Mouse (Mus musculus): Measurements from ENCODE around the gene Cyp17a1. TPM values are rescaled to one million over a fixed set of nuclear protein-coding genes. Genes with fewer than 3 reads are reported as not detected.

Cyp17a1 gene
- polyA plus RNA-seq, 1 experiment from 2014 or later, result not detected

- no peaks in the 10 kb centered on the region for H3K9me3 ChIP-seq (ENCODE audit: control insufficient read depth, low read length)
- no peaks in the 10 kb centered on the region for H3K4me1 ChIP-seq (replicated peaks; ENCODE audit: control insufficient read depth, insufficient read depth, low read length)
- H3K27me3 ChIP-seq (replicated peaks; ENCODE audit: control insufficient read depth, insufficient read depth, low read length), result no peaks in the 10 kb centered on the region
- ATAC-seq (replicated peaks; ENCODE audit: low FRiP score, low TSS enrichment, low read depth) (no peak), DNase-seq (ENCODE audit: low spot score) (no peak)
- H3K9ac ChIP-seq (ENCODE audit: low read length), result no peak overlapping the region
- no peak overlapping the region for H3K4me2 ChIP-seq (ENCODE audit: low read length)
- H3K36me3 ChIP-seq (ENCODE audit: control insufficient read depth, insufficient read depth, low read length), result no peaks in the 10 kb centered on the region
- no peak overlapping the region for H3K27ac ChIP-seq (ENCODE audit: low read depth)
- no peak overlapping the region for H3K4me3 ChIP-seq (ENCODE audit: low read depth, low read length)
- 59% methylated on average over 7 of the region's 7 CpGs for WGBS
Observed at GRCm38 (mm10) chr19:46665474-46665873, 7.5 kb downstream of the Cyp17a1 start.

- Histone ChIP-seq H3K9ac (ENCODE audit: low read length) (no peak overlapping the region), H3K36me3 (ENCODE audit: control insufficient read depth, insufficient read depth, low read length) (no peaks in the 10 kb centered on the region), H3K4me2 (ENCODE audit: low read length) (no peak overlapping the region), H3K9me3 (ENCODE audit: control insufficient read depth, low read length) (no peaks in the 10 kb centered on the region), H3K4me3 (ENCODE audit: low read depth, low read length) (no peak overlapping the region), H3K27ac (ENCODE audit: low read depth) (no peak overlapping the region), H3K4me1 (replicated peaks; ENCODE audit: control insufficient read depth, insufficient read depth, low read length) (no peaks in the 10 kb centered on the region), H3K27me3 (replicated peaks; ENCODE audit: control insufficient read depth, insufficient read depth, low read length) (no peaks in the 10 kb centered on the region)
- no peak for ATAC-seq (replicated peaks; ENCODE audit: low FRiP score, low TSS enrichment, low read depth)
- no peak for DNase-seq (ENCODE audit: low spot score)
- WGBS, result 86% methylated on average over 6 of the region's 6 CpGs
Observed at GRCm38 (mm10) chr19:46662784-46663183, 10.2 kb downstream of the Cyp17a1 start.

GRCm38 (mm10) chr19:46662214-46662613, 10.8 kb downstream of the Cyp17a1 start:
- Histone ChIP-seq H3K27ac (ENCODE audit: low read depth) (no peak overlapping the region), H3K27me3 (replicated peaks; ENCODE audit: control insufficient read depth, insufficient read depth, low read length) (no peaks in the 10 kb centered on the region), H3K4me1 (replicated peaks; ENCODE audit: control insufficient read depth, insufficient read depth, low read length) (no peaks in the 10 kb centered on the region), H3K4me3 (ENCODE audit: low read depth, low read length) (no peak overlapping the region), H3K36me3 (ENCODE audit: control insufficient read depth, insufficient read depth, low read length) (no peaks in the 10 kb centered on the region), H3K4me2 (ENCODE audit: low read length) (no peak overlapping the region), H3K9me3 (ENCODE audit: control insufficient read depth, low read length) (no peaks in the 10 kb centered on the region), H3K9ac (ENCODE audit: low read length) (no peak overlapping the region)
- DNase-seq (ENCODE audit: low spot score) (no peak), ATAC-seq (replicated peaks; ENCODE audit: low FRiP score, low TSS enrichment, low read depth) (no peak)
- WGBS, result 72% methylated on average over 8 of the region's 8 CpGs

DNA sequence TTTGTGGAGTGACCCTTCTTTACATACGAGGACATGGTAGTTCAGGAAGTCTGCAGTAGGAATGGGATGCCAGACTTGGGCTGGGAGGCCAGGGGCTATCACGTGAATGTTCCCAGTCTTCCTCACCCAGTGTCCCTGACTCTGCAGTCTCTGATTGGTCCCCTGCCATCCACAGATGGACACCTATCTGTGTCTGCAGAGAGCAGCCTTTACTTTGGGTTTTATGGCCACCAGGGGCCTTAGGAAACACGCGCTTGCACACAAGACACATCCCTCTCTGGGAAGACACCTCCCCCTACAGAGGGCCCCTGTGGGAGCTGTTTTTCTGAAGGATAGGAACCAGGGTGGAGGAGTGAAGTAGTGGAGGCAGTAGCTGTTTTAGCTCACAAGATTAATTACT, 11.5 kb downstream of the Cyp17a1 start:
- WGBS, result 38% methylated on average over 4 of the region's 4 CpGs
- no peak overlapping the region for H3K4me2 ChIP-seq (ENCODE audit: low read length)
- no peak overlapping the region for H3K27ac ChIP-seq (ENCODE audit: low read depth)
- no peaks in the 10 kb centered on the region for H3K4me1 ChIP-seq (replicated peaks; ENCODE audit: control insufficient read depth, insufficient read depth, low read length)
- DNase-seq (ENCODE audit: low spot score) (no peak), ATAC-seq (replicated peaks; ENCODE audit: low FRiP score, low TSS enrichment, low read depth) (0 out of 2 replicates have a peak, but pooled peaks have one; percentile 32)
- H3K4me3 ChIP-seq (ENCODE audit: low read depth, low read length), result no peak overlapping the region
- H3K27me3 ChIP-seq (replicated peaks; ENCODE audit: control insufficient read depth, insufficient read depth, low read length), result no peaks in the 10 kb centered on the region
- peaks cover 5% of the 10 kb centered on the region for H3K36me3 ChIP-seq (ENCODE audit: control insufficient read depth, insufficient read depth, low read length)
- no peak overlapping the region for H3K9ac ChIP-seq (ENCODE audit: low read length)
- H3K9me3 ChIP-seq (ENCODE audit: control insufficient read depth, low read length), result no peaks in the 10 kb centered on the region

GRCm38 (mm10) chr19:46658851-46659250, 14.1 kb downstream of the Cyp17a1 start:
- Histone ChIP-seq H3K9ac (ENCODE audit: low read length) (no peak overlapping the region), H3K27me3 (replicated peaks; ENCODE audit: control insufficient read depth, insufficient read depth, low read length) (no peaks in the 10 kb centered on the region), H3K27ac (ENCODE audit: low read depth) (no peak overlapping the region), H3K36me3 (ENCODE audit: control insufficient read depth, insufficient read depth, low read length) (peaks cover 32% of the 10 kb centered on the region), H3K4me2 (ENCODE audit: low read length) (no peak overlapping the region), H3K9me3 (ENCODE audit: control insufficient read depth, low read length) (no peaks in the 10 kb centered on the region), H3K4me3 (ENCODE audit: low read depth, low read length) (no peak overlapping the region), H3K4me1 (replicated peaks; ENCODE audit: control insufficient read depth, insufficient read depth, low read length) (no peaks in the 10 kb centered on the region)
- ATAC-seq (replicated peaks; ENCODE audit: low FRiP score, low TSS enrichment, low read depth) (no peak), DNase-seq (ENCODE audit: low spot score) (no peak)
- 74% methylated on average over 9 of the region's 9 CpGs for WGBS

GRCm38 (mm10) chr19:46658348-46658747, 14.6 kb downstream of the Cyp17a1 start:
- Histone ChIP-seq H3K4me1 (replicated peaks; ENCODE audit: control insufficient read depth, insufficient read depth, low read length) (no peaks in the 10 kb centered on the region), H3K27me3 (replicated peaks; ENCODE audit: control insufficient read depth, insufficient read depth, low read length) (no peaks in the 10 kb centered on the region), H3K4me3 (ENCODE audit: low read depth, low read length) (no peak overlapping the region), H3K27ac (ENCODE audit: low read depth) (no peak overlapping the region), H3K4me2 (ENCODE audit: low read length) (no peak overlapping the region), H3K36me3 (ENCODE audit: control insufficient read depth, insufficient read depth, low read length) (peaks cover 37% of the 10 kb centered on the region), H3K9me3 (ENCODE audit: control insufficient read depth, low read length) (no peaks in the 10 kb centered on the region), H3K9ac (ENCODE audit: low read length) (no peak overlapping the region)
- ATAC-seq (replicated peaks; ENCODE audit: low FRiP score, low TSS enrichment, low read depth) (no peak), DNase-seq (ENCODE audit: low spot score) (no peak)
- 91% methylated on average over 7 of the region's 7 CpGs for WGBS

DNA sequence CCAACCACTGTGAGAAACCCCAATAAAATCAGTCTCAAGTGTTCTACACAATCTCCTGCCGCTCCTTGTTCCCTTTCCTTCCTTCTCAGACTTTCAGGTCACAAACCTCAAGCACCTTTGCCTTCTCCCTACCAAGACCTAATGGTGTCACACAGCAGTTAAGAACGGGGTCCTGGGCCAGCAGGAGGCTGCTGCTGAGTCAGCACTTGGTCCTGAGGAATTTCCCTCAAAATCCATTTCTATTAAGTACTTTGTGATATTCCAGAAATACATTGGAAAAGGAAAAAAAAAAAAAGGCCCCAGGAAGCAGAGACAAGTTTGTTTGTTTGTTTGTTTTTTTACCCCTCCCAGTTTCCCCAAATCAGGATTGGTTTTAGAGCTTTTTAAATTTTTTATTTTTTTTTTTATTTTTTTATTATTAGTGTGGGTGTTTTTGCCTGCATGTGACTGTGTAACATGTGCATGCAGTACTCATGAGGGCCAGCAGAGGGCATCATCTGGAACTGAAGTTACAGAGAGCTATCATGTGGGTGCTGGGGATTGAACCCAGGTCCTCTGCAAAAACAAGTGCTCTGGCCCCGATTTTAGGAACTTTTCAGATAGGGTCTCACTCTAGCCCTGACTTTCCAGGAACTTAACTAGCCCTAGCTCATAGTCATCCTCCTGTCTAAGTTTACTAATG, 15.5 kb downstream of the Cyp17a1 start:
- DNase-seq (ENCODE audit: low spot score), result no peak
- WGBS, result 92% methylated on average over 3 of the region's 3 CpGs
- no peak for ATAC-seq (replicated peaks; ENCODE audit: low FRiP score, low TSS enrichment, low read depth)

DNA sequence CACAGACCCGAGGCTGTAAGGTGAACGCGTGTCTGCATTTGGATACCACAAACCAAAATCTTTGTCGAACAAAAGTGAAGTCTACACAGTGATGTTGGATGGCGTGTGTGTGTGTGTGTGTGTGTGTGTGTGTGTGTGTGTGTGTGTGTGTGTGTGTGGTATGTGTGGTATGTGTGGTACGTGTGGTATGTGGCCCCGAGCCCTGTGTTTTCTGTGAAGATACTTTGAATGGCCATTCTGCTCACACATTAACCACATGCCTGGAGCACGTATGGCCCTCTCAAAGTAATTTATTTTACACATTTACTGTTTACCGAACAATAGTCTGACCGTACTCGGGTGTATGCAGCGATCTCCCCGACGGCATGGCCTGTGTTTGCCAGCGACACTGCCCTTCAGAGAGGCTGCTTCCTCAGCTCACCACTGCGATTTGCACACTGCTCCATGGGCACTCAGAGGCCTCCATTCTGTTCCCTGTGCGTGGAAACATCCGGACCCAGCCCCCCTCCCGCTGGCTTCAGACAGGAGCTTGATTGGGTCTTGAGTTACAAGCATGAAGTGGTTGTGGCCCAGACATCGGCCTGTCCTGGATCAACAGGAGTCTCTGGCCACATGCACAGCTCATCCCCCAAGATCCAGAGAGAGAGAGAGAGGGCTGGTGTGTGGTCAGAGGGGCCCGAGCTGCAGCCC, 16.7 kb downstream of the Cyp17a1 start:
- ATAC-seq (replicated peaks; ENCODE audit: low FRiP score, low TSS enrichment, low read depth) (no peak), DNase-seq (ENCODE audit: low spot score) (no peak)
- Histone ChIP-seq H3K27me3 (replicated peaks; ENCODE audit: control insufficient read depth, insufficient read depth, low read length) (no peaks in the 10 kb centered on the region), H3K27ac (ENCODE audit: low read depth) (no peak overlapping the region), H3K4me2 (ENCODE audit: low read length) (no peak overlapping the region), H3K4me3 (ENCODE audit: low read depth, low read length) (no peak overlapping the region), H3K36me3 (ENCODE audit: control insufficient read depth, insufficient read depth, low read length) (peaks cover 50% of the 10 kb centered on the region), H3K9ac (ENCODE audit: low read length) (no peak overlapping the region), H3K4me1 (replicated peaks; ENCODE audit: control insufficient read depth, insufficient read depth, low read length) (no peaks in the 10 kb centered on the region), H3K9me3 (ENCODE audit: control insufficient read depth, low read length) (no peaks in the 10 kb centered on the region)
- WGBS, result 90% methylated on average over 21 of the region's 21 CpGs

More for the DNA sequence above, 15.5 kb downstream of the Cyp17a1 start:
- Histone ChIP-seq H3K4me3 (ENCODE audit: low read depth, low read length) (no peak overlapping the region), H3K4me1 (replicated peaks; ENCODE audit: control insufficient read depth, insufficient read depth, low read length) (no peaks in the 10 kb centered on the region), H3K9ac (ENCODE audit: low read length) (no peak overlapping the region), H3K9me3 (ENCODE audit: control insufficient read depth, low read length) (no peaks in the 10 kb centered on the region), H3K4me2 (ENCODE audit: low read length) (no peak overlapping the region), H3K27me3 (replicated peaks; ENCODE audit: control insufficient read depth, insufficient read depth, low read length) (no peaks in the 10 kb centered on the region), H3K27ac (ENCODE audit: low read depth) (no peak overlapping the region), H3K36me3 (ENCODE audit: control insufficient read depth, insufficient read depth, low read length) (peaks cover 42% of the 10 kb centered on the region)

DNA sequence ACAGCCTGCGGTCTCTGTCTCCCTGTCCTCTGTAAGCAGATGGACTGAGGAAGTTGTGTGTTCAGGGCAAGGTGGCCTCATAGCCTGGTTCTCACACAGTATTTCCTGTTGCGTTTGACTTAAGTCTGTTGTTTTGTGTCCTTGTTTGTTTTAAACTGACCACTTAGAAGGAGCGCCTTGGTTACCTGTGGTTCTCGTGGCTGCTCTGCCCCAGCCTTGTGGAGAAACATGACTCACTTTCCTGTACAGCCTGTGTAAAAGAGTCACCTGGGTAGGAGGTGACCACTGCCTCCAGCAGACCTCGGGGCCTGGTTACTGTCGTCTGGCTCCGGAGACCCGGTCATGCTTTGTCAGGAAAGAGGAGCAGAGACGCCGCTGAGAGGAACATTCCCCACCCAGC, 17.3 kb downstream of the Cyp17a1 start:
- Histone ChIP-seq H3K4me3 (ENCODE audit: low read depth, low read length) (no peak overlapping the region), H3K36me3 (ENCODE audit: control insufficient read depth, insufficient read depth, low read length) (peaks cover 50% of the 10 kb centered on the region), H3K4me1 (replicated peaks; ENCODE audit: control insufficient read depth, insufficient read depth, low read length) (no peaks in the 10 kb centered on the region), H3K27ac (ENCODE audit: low read depth) (no peak overlapping the region), H3K9ac (ENCODE audit: low read length) (no peak overlapping the region), H3K27me3 (replicated peaks; ENCODE audit: control insufficient read depth, insufficient read depth, low read length) (no peaks in the 10 kb centered on the region), H3K9me3 (ENCODE audit: control insufficient read depth, low read length) (no peaks in the 10 kb centered on the region), H3K4me2 (ENCODE audit: low read length) (no peak overlapping the region)
- ATAC-seq (replicated peaks; ENCODE audit: low FRiP score, low TSS enrichment, low read depth) (no peak), DNase-seq (ENCODE audit: low spot score) (no peak)
- WGBS, result 87% methylated on average over 10 of the region's 10 CpGs
